12 mouse cellular contexts compared by ENCODE assay signal in genomic region chr2:57362503-57362902, GRCm38 (mm10).
DNase-seq lines count a peak whose midpoint lies in the region; TF ChIP-seq lines count a peak whose summit lies in the region.
"Had no signal": no experiment of that assay in that cellular context is flagged by ENCODE, and none has a peak within 500 bp of the region (broad histone marks: within the 10 kb centered on the region; RNA-seq: fewer than 3 reads in every experiment).

No protein-coding gene starts in this region.

- no peaks in the 10 kb centered on the region for H3K36me3 ChIP-seq in kidney, adult 2 months (ENCODE audit: control insufficient read depth, insufficient read depth, low read length)
- peaks cover 8% of the 10 kb centered on the region for H3K36me3 ChIP-seq in ES-Bruce4 (ENCODE audit: control insufficient read depth, insufficient read depth, low read length, poor library complexity, severe bottlenecking)
- H3K36me3 ChIP-seq: lung, embryonic 15.5 days had no signal

- 82% methylated on average over 3 of the region's 3 CpGs for WGBS in kidney, adult 2 months

- TF ChIP-seq CTCF in kidney, adult 2 months (conservative IDR thresholded peaks at IDR 0.05; ENCODE audit: insufficient read depth, insufficient read length, low read depth, low read length): 0 out of 2 replicates have a peak, but pooled peaks have one; percentile 35
- TF ChIP-seq CTCF in ES-Bruce4 (IDR thresholded peaks at IDR 0.05; ENCODE audit: low read depth, low read length): peak; percentile 28

- H3K4me1 ChIP-seq in kidney, adult 2 months (ENCODE audit: control insufficient read depth, insufficient read depth, low read length): no peaks in the 10 kb centered on the region
- H3K4me1 ChIP-seq in ES-Bruce4 (ENCODE audit: control insufficient read depth, insufficient read depth, low read length): no peaks in the 10 kb centered on the region
- H3K4me1 ChIP-seq: lung, embryonic 15.5 days had no signal

- no peak for TF ChIP-seq POLR2A in kidney, adult 2 months (IDR thresholded peaks at IDR 0.05; ENCODE audit: low read depth, low read length)
- no peak for TF ChIP-seq POLR2A in ES-Bruce4 (IDR thresholded peaks at IDR 0.05; ENCODE audit: insufficient read depth, low read length)

- no peaks in the 10 kb centered on the region for H3K9me3 ChIP-seq in ES-Bruce4 (replicated peaks; ENCODE audit: control insufficient read depth, insufficient read depth, low read length, poor library complexity, severe bottlenecking)
- H3K9me3 ChIP-seq: lung, embryonic 15.5 days had no signal

- H3K27me3 ChIP-seq in kidney, adult 2 months (replicated peaks; ENCODE audit: control insufficient read depth, insufficient read depth, low read length): no peaks in the 10 kb centered on the region
- no peaks in the 10 kb centered on the region for H3K27me3 ChIP-seq in ES-Bruce4 (ENCODE audit: control insufficient read depth, insufficient read depth, low read length, poor library complexity, severe bottlenecking)
- H3K27me3 ChIP-seq: lung, embryonic 15.5 days had no signal

- no peak for DNase-seq in kidney, adult 2 months
- DNase-seq in kidney, adult 11 months: no peak
- peak; percentile 75 for DNase-seq in 416B (ENCODE audit: low read depth)
- DNase-seq in lung, postnatal 36 days: peak; percentile 5
- DNase-seq in ovary, postnatal 14 days (ENCODE audit: low spot score): no peak
- DNase-seq in Muller cell, postnatal 12 days (ENCODE audit: inconsistent ontology term): no peak
- no peak for DNase-seq in left cerebral cortex, postnatal 25 days (ENCODE audit: low spot score in 2 of 2)
- DNase-seq: adrenal gland, adult 8-10 months; cerebellum, postnatal 14 days; layer of hippocampus, adult 9-11 months had no signal

- no peak overlapping the region for H3K9ac ChIP-seq in ES-Bruce4 (ENCODE audit: low read depth, poor library complexity, severe bottlenecking)
- H3K9ac ChIP-seq: lung, embryonic 15.5 days had no signal

- intact Hi-C loops in left cerebral cortex, postnatal 25 days (cut with DNase I): no loop called here

- TF ChIP-seq EP300 in ES-Bruce4 (IDR thresholded peaks at IDR 0.05; ENCODE audit: insufficient read depth, low read depth, low read length): no peak

- H3K4me3 ChIP-seq in kidney, adult 2 months (ENCODE audit: insufficient read depth, low read depth, low read length): no peak overlapping the region
- H3K4me3 ChIP-seq in ES-Bruce4 (ENCODE audit: low read depth, low read length): no peak overlapping the region
- H3K4me3 ChIP-seq: lung, embryonic 15.5 days had no signal

- H3K27ac ChIP-seq in kidney, adult 2 months (ENCODE audit: insufficient read depth, low read depth, low read length): no peak overlapping the region
- no peak overlapping the region for H3K27ac ChIP-seq in ES-Bruce4 (ENCODE audit: insufficient read depth, low read length)
- H3K27ac ChIP-seq: lung, embryonic 15.5 days had no signal

Comparison
In these comparisons a context has a peak if more than half of its experiments do, and no peak if none do; other contexts are left out.
1. DNase-seq: peak in 416B (single experiment) and lung, postnatal 36 days (single experiment); none in kidney, adult 2 months (single experiment), kidney, adult 11 months (single experiment), ovary, postnatal 14 days (single experiment), Muller cell, postnatal 12 days (single experiment) and left cerebral cortex, postnatal 25 days (0 of 2).